Mouse (Mus musculus) kidney, postnatal 36 days (tissue): ENCODE data around the gene Macc1.

Source experiments
- DNase-seq, 2 experiments: peaks; one replicate each; pipeline ENCODE4 v3.0.0; 2021 to 2022; ENCODE audit warnings: mixed read lengths in 2 of 2

Macc1 gene

DNA sequence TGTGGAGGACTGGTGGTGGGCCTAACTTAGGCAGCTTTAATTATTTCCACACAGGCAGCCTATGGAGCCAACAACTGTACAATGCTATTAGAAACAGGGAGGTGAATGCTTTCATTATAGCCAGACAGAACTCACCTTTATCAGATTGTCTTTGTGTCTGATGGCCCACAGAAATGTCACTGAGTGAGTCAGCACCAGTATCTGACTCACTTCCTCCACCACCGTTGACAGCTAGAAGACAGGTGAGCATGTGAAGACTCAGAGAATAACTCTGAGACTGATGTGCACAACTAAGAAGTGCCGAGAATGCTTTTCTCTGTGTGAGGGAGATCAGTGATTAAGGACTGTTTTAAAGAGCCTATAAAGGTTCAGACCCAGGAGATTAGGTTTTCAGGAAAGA is 73.9 kb downstream of the Macc1 start:
- no peak for DNase-seq

DNA sequence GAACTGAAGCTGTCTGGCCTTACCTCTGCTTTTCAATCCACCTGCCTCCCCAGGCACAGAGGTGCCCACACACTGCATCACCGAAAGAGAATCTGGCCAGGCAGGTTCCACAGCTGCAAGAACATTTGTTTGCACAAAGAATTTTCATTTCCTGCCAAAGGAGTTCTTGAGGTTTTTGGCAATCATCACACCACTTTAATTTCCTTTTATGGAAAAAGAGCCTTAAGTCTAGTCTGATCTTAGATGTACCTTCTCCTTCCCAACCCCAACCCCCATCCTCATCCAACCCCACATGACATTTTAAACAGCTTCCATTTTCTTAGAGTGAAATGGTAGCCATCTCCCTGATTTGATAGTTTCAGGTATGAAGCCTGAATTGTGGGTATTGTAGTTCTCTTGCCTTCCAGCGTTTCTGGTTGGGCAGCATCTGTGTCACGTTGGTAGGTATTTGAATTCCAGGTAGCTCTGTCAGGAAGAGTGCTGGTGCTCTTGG is 76.2 kb downstream of the Macc1 start:
- DNase-seq = peak; percentile 32 to 40

DNA sequence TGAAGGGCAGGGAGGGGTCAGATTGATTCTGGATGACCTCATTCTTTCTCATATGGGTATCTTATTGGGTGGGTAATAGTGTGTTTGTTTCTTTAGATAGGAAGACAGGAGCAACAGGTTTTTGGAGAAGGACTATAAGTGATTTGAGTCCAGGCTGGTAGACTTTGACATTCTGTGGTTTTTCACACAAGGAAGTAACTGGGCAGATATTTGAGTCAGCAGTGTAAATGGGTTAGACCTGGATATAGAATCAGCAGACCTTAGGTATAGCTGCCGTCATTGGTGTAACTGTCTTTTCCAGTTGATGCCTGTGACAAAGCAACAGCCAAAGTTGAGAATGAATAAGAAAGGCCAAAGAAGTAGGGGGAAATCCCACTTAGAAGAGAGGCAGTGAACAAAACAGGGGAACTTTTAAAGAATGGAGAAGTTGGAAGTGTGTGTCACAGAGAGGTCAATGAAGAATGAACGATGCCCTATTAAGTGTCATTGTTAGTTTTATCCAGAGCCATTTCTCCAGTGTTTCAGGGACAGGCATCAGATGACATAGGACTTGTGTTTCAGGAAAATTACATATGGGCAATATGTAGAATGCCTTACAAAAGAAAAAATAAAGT is 84.1 kb downstream of the Macc1 start:
- no peak for DNase-seq

DNA sequence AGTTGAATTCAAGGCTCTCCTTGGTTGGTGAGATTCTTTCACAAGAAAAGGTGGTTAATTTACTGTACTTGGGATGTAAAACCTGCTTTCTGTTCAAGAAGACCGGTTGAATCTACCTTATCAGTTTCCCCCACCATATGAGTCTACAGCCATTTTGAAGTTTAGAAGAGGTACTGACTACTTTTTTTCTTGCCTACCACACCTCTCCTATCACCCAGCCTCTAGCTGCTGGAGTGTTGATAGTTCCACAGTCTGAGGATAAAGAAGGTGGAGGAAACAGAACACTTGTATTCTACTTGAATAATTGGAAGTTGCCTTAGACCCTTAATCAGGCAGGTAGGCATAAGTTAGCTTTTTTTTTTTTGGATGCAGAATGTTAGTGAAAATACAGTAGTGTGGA is 88.2 kb downstream of the Macc1 start:
- DNase-seq = no peak

DNA sequence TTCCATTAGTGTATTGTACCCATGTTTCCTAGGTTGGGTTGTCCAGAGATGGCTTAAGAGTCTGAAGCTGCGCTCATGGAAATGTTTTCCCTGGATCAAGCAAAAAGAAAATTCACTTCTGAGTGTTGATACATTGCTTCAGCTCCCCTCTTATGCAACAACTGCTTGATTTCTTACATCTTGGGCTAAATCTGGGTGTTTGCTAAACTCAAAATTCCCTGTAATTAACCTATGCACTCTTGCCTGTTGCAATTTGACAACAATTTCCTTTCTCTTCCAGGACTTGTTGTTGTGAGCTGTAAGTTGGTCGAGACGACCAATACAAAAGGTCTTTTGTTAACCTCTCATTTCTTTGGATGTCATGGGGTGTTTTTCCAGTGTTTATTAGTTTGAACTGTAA is 88.7 kb downstream of the Macc1 start:
- DNase-seq = peak in 1 of 2 experiments; percentile 28

DNA sequence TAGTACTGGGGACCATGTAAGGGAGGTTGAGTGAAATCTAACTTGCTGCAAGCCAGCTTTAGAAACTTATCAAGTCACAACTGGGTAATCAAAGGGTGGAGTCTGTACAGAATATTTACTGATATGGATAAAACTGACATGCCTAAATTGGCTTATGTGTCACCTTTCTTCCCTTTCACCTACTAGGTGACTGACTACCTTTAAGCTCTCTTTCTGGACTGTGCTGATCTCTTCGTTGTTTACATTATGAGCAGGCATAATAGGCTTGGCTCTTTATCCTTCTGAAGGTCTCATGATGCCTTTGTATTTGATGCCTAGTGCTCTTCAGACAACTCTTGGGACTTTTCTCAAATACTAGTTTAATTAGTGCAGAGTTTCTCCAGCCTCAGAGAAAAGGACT is 90.7 kb downstream of the Macc1 start:
- DNase-seq = no peak

DNA sequence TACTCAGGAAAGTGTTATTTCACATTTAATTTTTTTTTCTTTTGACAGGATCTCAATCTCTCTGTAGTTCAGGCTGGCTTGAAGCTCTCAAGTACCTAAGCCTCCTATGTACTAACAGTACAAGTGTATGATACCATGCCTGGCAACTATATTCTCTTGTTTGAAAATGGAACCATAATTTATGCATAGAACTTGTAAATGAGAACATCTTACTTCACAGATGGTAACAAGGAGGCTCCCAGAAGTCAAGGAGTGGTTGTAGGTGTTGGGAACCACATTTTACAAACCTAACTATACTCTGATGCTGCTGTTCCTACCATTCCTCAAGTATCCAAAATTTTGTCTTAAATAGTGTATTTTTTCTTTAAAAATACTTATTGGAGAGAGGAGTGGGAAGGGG is 96.5 kb downstream of the Macc1 start:
- DNase-seq = no peak

DNA sequence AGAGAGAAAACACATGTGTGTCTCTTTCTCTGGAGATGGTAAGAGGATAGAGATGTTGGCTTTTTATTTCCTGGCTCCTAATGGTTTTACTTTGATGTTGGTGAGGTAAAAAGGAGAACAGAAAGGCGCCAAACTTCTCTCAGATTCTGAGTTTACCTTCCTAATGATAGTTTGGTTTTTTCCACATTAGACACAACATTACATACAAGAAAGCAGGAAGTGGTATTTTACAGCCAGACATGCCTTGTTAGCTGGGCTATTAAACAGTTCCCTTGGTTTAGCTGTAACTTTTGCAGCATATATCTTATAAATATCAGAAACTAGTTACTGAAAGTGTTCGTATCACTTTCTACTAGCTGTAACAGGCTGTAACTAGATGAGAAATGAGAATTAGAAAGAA is 96.9 kb downstream of the Macc1 start:
- no peak for DNase-seq

DNA sequence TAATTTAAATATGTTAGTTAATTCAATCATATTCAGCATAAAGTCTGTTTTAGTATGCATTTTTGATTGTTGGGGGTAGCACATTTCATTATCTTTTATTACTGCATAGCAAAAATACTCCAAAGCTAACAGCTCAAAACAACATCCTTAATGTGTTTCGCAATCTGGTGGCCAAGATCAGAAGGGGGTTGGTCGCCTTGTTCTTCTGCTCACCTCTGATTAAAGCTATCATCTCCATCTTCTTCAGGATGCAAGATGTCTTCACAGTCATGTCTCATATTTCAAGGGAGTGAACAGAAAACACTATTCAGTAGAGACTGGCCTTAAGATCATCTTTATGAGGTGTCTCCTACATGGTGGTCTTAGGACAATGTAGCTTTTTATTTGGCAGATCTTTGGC is 97.9 kb downstream of the Macc1 start:
- no peak for DNase-seq

DNA sequence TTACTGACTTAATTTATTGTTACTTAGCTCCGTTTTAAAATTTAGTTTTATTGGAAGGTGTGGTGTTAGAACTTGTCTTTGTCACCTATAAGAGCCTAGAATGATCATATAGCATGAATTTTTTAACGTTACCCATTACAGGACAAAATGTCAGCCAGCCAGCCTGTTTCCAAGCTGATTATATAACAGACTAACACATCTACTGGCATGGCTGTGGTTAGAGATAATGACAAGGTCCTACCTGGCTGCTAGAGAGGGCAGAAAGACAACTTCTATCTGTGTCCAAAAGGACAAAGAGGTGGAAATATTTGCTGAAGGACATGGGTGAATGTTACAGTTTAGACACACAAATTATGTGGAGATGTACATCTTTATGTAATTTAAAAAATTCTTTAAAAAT is 101.8 kb downstream of the Macc1 start:
- no peak for DNase-seq

DNA sequence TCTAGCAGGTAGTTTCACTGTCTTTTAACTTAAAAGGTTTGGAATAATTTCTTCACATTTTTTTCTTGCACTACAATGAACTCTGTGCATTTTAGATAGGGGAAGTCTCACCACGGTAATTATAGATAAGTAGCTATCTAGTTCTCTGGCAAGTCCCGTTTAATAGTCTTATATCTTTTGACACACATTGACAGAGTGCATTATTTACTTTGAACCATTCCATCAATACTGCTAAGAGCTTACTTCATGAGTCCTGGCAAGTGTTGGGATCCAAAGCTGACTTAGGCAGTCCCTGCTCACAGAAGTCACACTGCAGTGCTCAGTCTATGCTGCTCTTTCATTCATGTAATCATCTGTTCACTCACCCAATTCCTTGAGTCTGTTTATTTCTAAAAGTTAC is 111.7 kb downstream of the Macc1 start:
- DNase-seq = no peak

DNA sequence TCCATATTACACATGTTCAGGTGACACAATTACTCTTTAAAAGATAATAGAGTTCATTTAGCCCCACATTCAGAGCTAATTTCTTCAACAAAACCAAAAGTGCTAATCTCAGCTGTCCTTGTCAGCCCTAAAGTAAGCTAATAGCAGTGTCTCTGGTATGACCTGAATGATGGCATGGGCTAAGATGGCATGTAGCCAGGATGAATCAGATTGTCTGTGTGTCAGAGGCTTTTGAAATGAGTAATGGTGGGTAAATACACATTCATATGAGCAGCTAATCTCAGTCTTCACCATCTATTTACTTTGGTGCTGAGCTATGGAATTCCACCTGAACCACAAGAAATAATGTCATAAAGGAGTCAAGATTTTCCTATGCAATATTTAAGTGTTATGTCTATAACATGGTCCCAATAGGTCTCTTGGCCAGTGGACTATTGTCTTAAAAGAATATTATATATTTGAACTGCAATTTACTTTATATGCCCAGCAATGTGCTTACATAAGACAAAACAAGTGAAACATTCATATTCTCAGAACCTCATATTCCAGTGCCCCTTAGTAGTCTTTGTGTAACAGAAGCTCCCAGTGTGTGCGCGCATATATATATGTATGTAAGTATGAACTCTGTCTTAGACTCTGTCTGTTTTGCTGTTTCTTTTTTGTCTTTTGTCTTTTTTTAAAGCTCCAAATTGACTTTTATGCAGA is 112.3 kb downstream of the Macc1 start:
- DNase-seq = no peak

DNA sequence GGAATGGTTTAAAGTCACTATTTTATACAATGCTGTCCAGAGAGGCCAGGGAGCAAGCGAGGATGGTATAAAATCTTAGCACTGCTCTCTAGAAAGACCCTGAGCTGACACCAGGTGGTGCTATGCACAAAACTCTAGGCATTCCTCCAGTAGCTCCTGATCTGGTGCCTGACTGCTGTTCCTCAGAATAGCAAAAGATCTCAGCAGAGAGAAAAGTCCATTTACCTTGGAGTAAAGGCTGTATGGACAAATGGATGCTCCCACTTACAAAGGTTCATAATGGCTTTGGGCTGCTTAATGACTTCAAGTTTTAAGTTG is 112.8 kb downstream of the Macc1 start:
- DNase-seq = peak; percentile 32 to 77

DNA sequence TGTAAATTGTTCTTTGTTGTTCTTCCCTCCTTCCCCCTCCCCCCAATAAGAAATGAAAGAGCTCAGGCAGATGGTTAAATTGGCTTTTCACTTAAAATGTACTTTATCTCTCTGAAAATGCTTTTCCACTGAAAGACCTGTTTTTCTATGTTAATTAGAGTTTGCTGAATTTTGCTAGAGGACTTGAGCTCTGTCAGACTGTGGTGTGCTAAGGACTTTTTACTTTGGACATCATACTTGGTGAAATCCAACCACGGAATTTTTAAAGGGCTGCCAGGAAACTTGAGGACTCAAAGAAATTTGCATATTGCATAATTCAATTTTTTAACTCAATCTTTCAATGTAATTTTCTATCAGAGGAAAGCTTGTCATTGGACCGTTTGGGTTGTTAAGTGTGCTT is 126.7 kb downstream of the Macc1 start:
- peak in 1 of 2 experiments; percentile 8 for DNase-seq

DNA sequence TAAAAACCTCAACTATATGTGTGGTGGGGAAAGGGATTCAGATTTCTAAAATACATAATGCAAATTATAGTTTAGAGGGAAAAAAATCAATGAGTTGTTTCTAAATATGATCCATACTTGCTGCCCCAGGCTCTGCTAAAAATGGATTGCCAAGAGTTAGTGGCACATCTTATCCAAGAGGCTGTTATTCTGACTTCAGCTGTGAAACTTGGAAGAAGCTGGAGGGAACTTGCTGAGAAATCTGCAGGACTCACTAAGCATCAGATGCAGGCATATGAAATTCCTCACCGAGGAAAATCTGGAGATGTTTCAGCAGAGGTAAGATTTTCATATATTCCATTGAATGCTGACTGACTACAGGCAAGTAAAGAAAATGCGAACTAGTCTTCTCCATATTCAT is 136.0 kb downstream of the Macc1 start:
- DNase-seq = no peak

DNA sequence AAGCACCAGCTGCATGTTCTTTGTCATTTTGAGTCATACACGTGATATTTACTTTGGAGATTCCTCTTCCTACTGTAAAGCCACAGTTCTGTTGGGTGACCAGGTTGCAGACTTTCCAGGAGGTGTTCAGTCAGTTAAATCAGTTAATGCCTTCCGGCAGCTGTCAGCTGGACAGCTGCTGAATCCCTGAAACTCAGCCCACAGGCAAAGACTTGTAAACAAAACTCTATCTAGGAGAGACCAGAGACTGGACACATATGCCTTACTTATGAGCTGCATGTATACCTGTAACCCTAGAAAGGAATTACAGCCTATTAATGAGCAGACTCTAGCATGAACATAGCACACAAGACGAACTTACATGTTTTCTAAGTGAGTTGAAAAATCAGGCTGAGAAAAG is 137.2 kb downstream of the Macc1 start:
- no peak for DNase-seq

DNA sequence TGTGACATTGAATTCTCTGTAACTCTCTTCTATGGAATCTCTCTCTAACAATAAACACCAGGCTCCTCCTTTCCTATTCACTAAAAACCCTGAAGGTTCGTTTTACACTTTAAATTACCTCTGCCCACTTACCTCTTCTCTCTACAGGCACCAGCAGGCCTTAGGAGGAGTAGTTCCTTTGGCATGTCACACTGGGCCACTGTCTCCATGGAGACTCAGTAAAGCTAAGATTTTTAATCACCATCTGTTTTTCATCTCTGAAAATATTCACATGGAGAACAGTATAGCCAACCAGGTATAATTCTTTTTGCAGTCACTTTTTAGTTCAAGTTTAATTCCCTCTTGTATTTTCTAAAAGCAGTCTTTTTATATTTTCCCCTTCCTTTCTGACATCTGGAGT is 140.0 kb downstream of the Macc1 start:
- DNase-seq = no peak

DNA sequence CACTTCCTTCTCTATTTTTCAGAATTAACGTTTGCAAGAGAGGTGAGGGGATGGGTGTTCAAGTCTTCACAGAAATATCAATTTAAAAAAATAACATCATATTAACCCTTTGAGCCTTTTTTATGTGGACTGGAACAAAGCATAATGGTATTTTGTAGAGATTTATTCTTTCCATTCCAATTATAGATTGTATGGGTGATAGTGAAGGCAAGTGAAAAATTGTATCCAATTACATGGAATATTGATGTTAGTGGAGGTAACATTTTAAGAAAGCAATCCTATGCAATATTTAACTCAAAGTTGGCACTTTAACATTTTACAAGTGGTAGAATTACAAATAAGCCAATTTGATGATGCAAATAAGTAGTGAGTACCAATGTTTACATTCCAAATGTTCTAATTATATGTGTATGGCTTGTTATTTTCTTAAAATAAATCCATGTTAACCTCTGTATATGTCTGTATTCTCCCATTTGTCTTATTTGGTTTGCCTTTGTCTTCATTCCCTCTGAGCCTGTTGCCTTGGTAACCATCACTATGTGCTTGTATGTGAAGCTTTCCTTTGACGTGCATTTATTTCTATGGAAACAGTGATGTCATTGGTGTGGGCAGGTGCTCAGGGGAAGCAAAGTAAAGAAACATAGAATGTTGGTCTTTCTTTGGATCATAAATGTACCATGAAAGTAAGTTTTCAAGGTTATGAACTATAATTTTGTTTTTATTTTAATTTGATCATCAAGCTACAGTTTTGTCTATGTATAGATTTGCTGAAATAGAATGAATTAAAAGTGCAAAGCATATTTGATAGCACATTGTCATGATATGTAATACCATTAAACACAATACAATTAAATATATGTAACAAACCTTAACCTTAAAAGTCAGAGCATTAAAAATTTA is 150.2 kb downstream of the Macc1 start:
- no peak for DNase-seq

DNA sequence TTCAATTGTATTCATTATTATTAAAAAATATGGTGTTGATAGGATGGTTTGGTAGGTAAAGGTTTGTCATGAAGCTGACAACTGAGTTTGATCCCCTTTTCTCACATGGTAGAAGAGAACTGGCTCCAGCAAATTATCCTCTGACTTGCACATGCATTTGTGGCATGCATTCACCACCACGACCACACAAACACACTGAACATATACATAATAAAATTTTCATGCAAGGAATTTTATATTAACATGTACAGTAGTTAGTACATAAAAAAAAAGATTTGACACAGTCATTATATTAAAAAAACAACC is 150.8 kb downstream of the Macc1 start:
- no peak for DNase-seq

DNA sequence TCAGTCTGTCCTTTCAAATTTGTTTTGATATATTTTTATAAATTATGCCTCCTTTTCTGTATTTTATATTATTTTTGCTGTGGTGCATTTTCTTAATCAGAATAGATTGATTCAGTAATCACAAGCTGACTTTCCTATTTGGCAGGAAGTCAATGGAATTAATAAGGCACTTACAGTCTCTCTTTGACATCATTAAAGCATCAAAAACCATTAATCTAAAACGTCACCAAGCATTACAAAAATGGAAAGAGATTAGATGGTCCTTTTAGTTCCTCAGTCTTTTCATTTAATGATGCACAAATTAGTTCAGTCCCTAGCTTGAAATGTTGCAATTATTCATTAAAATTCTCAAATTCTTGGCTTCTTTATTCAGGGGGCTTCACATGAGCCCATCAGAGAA is 153.6 kb downstream of the Macc1 start:
- DNase-seq = no peak

DNA sequence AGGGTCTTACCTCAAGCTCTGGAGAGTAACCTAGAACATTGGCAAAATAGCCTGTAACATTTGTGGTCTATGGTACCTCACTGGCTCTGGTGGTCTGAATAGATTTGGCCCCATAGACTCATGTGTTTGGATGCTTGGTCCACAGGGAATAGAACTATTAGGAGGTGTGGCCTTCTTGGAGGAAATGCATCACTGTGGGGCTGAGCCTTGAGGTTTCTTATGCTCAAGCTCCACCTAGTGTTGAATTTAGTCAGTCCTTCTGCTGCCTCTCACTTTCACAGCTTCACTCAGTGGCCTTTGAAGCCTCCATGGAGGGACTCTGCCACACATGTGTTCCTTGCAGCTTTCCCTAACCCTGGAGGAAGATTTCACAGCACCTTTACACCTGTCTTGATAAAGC is 156.2 kb downstream of the Macc1 start:
- peak; percentile 9 to 10 for DNase-seq

DNA sequence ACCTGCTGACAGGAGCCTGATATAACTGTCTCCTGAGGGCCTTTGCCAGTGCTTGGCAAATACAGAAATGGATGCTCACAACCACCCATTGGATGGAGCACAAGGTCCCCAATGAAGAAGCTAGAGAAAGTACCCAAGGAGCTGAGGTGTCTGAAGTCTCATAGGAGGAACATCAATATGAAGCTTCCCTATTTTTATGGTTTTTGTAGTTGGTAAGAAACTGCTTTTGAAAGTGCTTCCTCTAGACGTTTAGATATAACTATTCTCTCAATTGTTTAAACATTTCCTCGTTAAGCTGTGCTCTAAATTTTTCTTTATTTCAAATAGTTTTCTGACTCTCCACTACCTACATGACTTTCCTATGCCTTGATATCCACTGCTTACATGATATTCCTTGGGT is 169.2 kb downstream of the Macc1 start:
- DNase-seq = no peak

DNA sequence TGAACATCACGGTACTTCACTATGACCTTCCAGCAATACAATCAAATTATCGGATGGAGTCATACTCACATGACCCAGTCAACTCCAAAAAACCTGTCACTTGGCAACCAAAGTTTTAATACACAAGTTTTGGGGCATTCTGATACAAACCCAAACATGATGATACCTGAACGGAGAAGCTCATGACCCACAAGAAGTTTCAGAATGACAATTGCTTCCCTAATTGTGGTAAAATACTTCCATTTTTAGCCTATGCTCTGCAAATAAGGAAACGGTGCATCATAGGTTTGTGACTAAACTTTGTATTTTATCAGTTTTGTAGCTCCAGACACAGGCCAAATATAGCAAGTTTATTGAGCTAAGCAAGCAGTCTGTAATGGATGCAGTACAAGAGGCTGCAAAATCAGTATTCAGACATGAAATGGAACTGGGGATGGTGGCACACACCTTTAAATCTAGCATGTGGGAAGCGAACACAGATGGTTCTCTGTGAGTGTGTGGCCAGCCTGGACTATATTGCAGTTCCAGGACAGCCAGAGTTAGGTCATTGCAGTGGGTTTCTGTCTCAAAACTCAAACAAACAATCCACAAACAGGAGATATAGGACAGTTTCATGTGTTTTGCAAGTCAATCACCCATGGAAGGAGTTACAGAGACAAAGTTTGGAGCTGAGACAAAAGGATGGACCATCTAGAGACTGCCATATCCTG is 170.0 kb downstream of the Macc1 start:
- no peak for DNase-seq

DNA sequence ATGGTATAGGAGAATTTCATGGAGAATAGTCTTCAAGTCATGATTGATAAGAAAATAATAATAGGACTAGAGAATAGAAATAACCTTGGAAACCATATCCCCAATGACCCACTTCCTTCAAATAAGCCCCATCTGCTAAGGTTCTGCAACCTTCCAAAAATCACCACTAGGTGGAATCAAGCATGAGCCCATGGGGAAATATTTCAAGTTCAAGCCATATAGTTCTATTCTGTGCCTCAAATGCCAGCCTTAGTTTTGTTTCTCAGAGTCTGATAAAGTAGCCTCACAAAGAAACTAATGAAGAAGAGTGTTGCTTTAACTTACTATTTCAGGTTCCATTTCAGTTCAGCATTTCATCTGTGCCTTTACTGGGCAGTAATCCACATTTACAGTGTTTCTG is 197.1 kb downstream of the Macc1 start:
- DNase-seq = no peak
